Mouse (Mus musculus) ES-Bruce4 (cell line): Measurements from ENCODE around the gene Lrba. TPM values are rescaled to one million over a fixed set of nuclear protein-coding genes. Genes with fewer than 3 reads are reported as not detected.

Source experiments
- H3K27ac ChIP-seq: 2 replicates; pipeline ENCODE4 v1.5.1; 2012; ENCODE audit warnings: low read length, inconsistent platforms; ENCODE audit not compliant: insufficient read depth
- H3K27me3 ChIP-seq: 2 replicates; pipeline ENCODE4 v1.6.1; 2012; ENCODE audit warnings: mild to moderate bottlenecking, low read length, inconsistent platforms; ENCODE audit not compliant: control insufficient read depth, poor library complexity, insufficient read depth, severe bottlenecking
- H3K36me3 ChIP-seq: 2 replicates; pipeline ENCODE4 v1.6.1; 2012; ENCODE audit warnings: inconsistent platforms, mild to moderate bottlenecking, low read length, moderate library complexity; ENCODE audit not compliant: control insufficient read depth, poor library complexity, insufficient read depth, severe bottlenecking
- H3K4me1 ChIP-seq: one replicate; pipeline ENCODE4 v1.8.1; 2011; ENCODE audit warnings: low read length; ENCODE audit not compliant: control insufficient read depth, insufficient read depth
- H3K4me3 ChIP-seq: 2 replicates; pipeline ENCODE4 v1.5.1; 2011; ENCODE audit warnings: low read depth, mild to moderate bottlenecking, low read length
- H3K9ac ChIP-seq: 2 replicates; pipeline ENCODE4 v1.6.1; 2012; ENCODE audit warnings: low read depth, mild to moderate bottlenecking, inconsistent platforms; ENCODE audit not compliant: poor library complexity, severe bottlenecking
- H3K9me3 ChIP-seq: replicated peaks from 2 replicates; pipeline ENCODE4 v1.6.1; 2012; ENCODE audit warnings: mild to moderate bottlenecking, low read length, inconsistent platforms; ENCODE audit not compliant: control insufficient read depth, poor library complexity, insufficient read depth, severe bottlenecking
- CTCF ChIP-seq: IDR thresholded peaks from one replicate; pipeline ENCODE4 v1.8.1; 2011; ENCODE audit warnings: low read depth, low read length
- EP300 ChIP-seq: IDR thresholded peaks from 2 replicates; pipeline ENCODE4 v1.6.1; 2011; ENCODE audit warnings: low read depth, low read length; ENCODE audit not compliant: insufficient read depth
- POLR2A ChIP-seq: IDR thresholded peaks from one replicate; pipeline ENCODE4 v1.8.1; 2011; ENCODE audit warnings: low read length; ENCODE audit not compliant: insufficient read depth
- polyA plus RNA-seq: library from polyadenylated mRNA; stranded (reverse); fragments of >200 nt; gene quantifications from 2 replicates; pipeline ENCODE4 v1.2.4, GENCODE M21; 2011; ENCODE audit warnings: low read depth; ENCODE audit not compliant: missing spikeins, insufficient read depth, insufficient read length

Lrba gene
- polyA plus RNA-seq, 1 experiment: 24.5 TPM

DNA sequence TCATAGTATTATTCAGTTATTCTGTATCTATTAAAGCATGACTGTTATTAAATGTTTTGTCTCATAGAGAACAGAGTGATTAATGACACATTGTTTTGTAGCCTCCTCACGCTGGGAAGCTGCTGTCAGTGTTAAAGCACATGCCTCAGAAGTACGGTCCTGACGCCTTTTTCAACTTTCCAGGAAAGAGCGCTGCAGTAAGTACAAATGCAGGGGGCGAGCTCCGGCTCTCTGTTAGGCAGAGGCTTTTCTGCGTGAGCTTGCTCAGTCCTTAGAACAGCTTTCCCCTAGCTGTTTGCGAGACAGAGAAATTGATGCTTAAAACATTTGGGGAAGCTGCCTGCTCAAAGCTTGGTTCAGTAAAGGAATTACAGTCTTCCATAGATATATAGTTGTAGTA, 66.8 kb downstream of the Lrba start:
- Histone ChIP-seq H3K27me3 (no peaks in the 10 kb centered on the region), H3K9me3 (no peaks in the 10 kb centered on the region), H3K27ac (no peak overlapping the region), H3K4me1 (no peaks in the 10 kb centered on the region), H3K4me3 (no peak overlapping the region), H3K36me3 (no peaks in the 10 kb centered on the region), H3K9ac (no peak overlapping the region)
- no peak for TF ChIP-seq POLR2A
- no peak for TF ChIP-seq EP300
- TF ChIP-seq CTCF: no peak

DNA sequence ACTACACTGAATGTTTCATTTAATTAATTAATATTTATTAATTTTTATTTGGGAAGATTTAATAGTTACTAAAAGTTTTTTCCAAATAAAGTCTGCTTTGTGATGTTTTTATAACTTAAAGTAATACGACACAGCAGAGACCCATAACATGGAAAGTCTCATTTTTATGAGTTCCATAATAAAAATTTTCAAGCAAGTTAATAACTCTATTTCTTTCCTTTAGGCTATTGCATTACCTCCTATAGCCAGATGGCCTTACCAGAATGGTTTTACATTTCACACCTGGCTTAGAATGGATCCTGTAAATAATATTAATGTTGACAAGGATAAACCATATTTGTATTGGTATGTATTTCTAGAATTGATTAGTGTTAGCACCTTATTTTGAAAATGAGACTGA, 70.4 kb downstream of the Lrba start:
- H3K9me3 ChIP-seq: no peaks in the 10 kb centered on the region
- no peak overlapping the region for H3K4me3 ChIP-seq
- H3K36me3 ChIP-seq: no peaks in the 10 kb centered on the region
- H3K9ac ChIP-seq: no peak overlapping the region
- H3K27me3 ChIP-seq: no peaks in the 10 kb centered on the region
- no peaks in the 10 kb centered on the region for H3K4me1 ChIP-seq
- no peak for TF ChIP-seq CTCF
- TF ChIP-seq EP300: no peak
- no peak for TF ChIP-seq POLR2A
- H3K27ac ChIP-seq: no peak overlapping the region

DNA sequence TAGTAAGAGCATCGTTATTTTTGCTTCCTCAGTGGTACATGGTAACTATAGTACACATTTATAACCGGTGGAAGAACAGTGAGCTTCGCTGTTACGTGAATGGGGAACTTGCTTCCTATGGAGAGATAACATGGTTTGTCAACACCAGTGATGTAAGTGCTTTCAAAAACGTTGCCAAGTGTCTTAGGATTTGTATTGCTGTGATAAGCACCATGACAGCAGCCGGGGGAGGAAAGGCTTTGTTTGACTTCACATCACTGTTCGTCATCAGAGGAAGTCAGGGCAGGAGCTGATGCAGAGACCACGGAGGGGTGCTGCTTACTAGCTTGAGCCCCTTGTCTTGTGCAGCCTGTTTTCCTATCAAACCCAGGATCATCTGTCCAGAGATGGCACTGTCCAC, 71.7 kb downstream of the Lrba start:
- no peak overlapping the region for H3K27ac ChIP-seq
- H3K4me1 ChIP-seq: no peaks in the 10 kb centered on the region
- no peak overlapping the region for H3K9ac ChIP-seq
- H3K4me3 ChIP-seq: no peak overlapping the region
- no peak for TF ChIP-seq EP300
- no peak for TF ChIP-seq CTCF
- TF ChIP-seq POLR2A: no peak
- H3K36me3 ChIP-seq: no peaks in the 10 kb centered on the region
- H3K27me3 ChIP-seq: no peaks in the 10 kb centered on the region
- no peaks in the 10 kb centered on the region for H3K9me3 ChIP-seq

DNA sequence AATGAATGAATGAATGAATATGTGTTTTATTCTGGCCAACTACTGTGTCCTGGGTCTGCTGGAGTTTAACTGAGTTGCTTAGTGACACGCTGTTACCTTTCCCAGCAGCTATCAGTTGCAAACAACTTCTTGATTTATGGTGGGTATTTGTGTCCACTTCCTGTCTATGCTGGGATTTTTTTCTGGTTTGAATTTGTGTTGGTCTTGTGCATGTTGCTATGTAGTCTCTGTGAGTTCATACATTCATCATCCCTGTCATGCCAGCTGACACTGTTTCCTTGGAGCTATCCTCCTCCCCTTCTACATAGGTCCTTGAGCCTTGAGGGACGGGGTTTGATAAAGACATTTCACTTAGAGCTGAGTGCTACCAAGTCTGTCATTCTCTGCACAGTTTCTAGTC, 84.4 kb downstream of the Lrba start:
- Histone ChIP-seq H3K9me3 (no peaks in the 10 kb centered on the region), H3K9ac (no peak overlapping the region), H3K27me3 (no peaks in the 10 kb centered on the region), H3K27ac (no peak overlapping the region), H3K36me3 (no peaks in the 10 kb centered on the region), H3K4me3 (no peak overlapping the region), H3K4me1 (no peaks in the 10 kb centered on the region)
- TF ChIP-seq CTCF: no peak

DNA sequence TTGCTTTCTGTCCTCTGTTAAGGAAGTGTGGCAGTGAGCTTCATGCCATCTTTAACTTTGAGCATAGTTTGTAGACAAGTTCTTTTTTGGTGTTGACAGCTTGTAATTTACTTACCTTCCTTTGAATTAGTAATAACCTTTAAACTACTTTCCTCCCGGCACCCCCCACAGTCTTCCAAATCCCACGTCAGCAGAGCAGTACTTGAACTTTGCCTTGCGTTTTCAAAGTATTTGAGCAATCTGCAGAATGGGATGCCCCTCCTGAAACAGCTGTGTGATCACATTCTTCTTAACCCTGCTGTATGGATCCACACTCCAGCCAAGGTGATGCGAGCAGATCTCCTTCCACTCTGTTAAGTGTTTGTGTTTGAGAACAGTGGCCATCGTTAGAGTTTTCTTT, 85.7 kb downstream of the Lrba start:
- Histone ChIP-seq H3K9ac (no peak overlapping the region), H3K4me1 (no peaks in the 10 kb centered on the region), H3K27ac (no peak overlapping the region), H3K9me3 (no peaks in the 10 kb centered on the region), H3K4me3 (no peak overlapping the region), H3K36me3 (no peaks in the 10 kb centered on the region), H3K27me3 (no peaks in the 10 kb centered on the region)
- TF ChIP-seq POLR2A: no peak
- TF ChIP-seq EP300: no peak

DNA sequence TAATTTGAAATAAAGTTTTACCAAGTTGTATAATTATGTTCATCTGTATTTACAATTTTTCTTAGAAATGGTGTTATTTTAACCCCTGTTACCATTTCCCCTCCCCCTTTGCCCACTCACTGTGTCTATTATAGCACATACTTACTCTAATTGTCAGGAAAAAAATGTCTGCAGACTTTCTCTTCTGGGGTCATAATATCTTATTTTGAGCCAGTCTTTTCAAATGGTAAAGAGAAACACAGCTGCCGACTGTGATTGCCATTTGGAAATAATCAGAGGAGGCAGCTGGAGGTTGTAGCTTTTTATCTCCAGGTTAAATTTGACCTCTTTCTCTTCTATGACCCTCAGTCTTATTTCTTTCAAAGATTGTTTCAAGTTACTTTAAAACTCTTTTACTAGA, 86.9 kb downstream of the Lrba start:
- Histone ChIP-seq H3K27ac (no peak overlapping the region), H3K9me3 (no peaks in the 10 kb centered on the region)

DNA sequence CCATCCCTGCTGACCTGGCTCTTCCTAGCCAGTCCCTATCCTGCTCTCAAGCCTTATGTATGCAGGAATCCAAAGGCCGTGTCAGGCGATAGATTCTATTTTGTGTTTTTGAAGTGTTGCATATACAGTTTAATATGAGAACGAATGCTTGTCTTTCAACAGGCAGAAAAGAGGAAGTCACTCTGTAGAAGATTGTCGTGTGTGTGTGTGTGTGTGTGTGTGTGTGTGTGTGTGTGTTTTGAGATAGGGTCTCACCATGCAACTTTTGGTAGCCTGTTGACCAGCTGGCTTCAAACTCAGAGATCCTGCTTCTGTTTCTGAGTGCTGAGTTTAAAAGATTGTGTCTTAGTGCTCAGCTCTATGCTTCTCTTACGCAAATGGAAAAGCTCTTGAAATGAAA, 93.2 kb downstream of the Lrba start:
- Histone ChIP-seq H3K27ac (no peak overlapping the region), H3K9me3 (no peaks in the 10 kb centered on the region), H3K9ac (no peak overlapping the region), H3K4me1 (no peaks in the 10 kb centered on the region), H3K36me3 (no peaks in the 10 kb centered on the region), H3K27me3 (no peaks in the 10 kb centered on the region), H3K4me3 (no peak overlapping the region)
- no peak for TF ChIP-seq POLR2A
- no peak for TF ChIP-seq CTCF
- no peak for TF ChIP-seq EP300

More for the DNA sequence above, 86.9 kb downstream of the Lrba start:
- TF ChIP-seq CTCF (no peak), EP300 (no peak), POLR2A (no peak)
- no peaks in the 10 kb centered on the region for H3K36me3 ChIP-seq
- H3K4me3 ChIP-seq: no peak overlapping the region
- no peaks in the 10 kb centered on the region for H3K4me1 ChIP-seq
- H3K9ac ChIP-seq: no peak overlapping the region
- H3K27me3 ChIP-seq: no peaks in the 10 kb centered on the region
